Mouse (Mus musculus): ENCODE results near the gene Fbn1. TPM values are rescaled to one million over a fixed set of nuclear protein-coding genes. Genes with fewer than 3 reads are reported as not detected.

Fbn1 gene
- polyA plus RNA-seq, 1 experiment: 6.9 TPM

GRCm38 (mm10) chr2:125477367-125477766 is 30.4 kb downstream of the Fbn1 start:
- no peak for DNase-seq (ENCODE audit: low read depth)
- TF ChIP-seq CTCF (IDR thresholded peaks at IDR 0.05; ENCODE audit: borderline replicate concordance, extremely low read depth, insufficient read depth, insufficient read length) (no peak), POLR2A (IDR thresholded peaks at IDR 0.05; ENCODE audit: borderline replicate concordance, extremely low read depth, insufficient read depth, insufficient read length, poor library complexity, severe bottlenecking) (no peak)

DNA sequence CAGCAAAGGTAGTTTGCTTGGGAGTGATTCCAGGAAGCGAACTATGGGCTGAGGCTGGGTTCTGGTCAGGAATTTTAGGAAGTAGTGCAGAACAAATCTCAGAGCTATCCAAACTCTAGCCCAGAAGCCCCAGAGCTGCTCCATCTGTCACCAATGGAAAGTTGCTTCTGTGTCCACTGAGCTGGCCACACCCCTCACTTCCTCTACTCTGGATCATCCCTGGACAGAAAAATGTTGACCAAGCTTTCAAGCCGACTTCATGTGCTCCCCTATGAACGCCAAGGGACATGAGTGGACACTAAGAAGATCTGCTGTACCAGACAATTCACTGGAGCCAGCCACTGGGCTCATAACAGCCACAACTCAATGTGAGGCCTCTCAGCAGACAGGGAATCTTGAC is 31.6 kb downstream of the Fbn1 start:
- TF ChIP-seq POLR2A (IDR thresholded peaks at IDR 0.05; ENCODE audit: borderline replicate concordance, extremely low read depth, insufficient read depth, insufficient read length, poor library complexity, severe bottlenecking): no peak
- no peak for DNase-seq (ENCODE audit: low read depth)

GRCm38 (mm10) chr2:125474690-125475089 is 33.1 kb downstream of the Fbn1 start:
- DNase-seq (ENCODE audit: low read depth): no peak
- TF ChIP-seq CTCF (IDR thresholded peaks at IDR 0.05; ENCODE audit: borderline replicate concordance, extremely low read depth, insufficient read depth, insufficient read length) (no peak), POLR2A (IDR thresholded peaks at IDR 0.05; ENCODE audit: borderline replicate concordance, extremely low read depth, insufficient read depth, insufficient read length, poor library complexity, severe bottlenecking) (no peak)

DNA sequence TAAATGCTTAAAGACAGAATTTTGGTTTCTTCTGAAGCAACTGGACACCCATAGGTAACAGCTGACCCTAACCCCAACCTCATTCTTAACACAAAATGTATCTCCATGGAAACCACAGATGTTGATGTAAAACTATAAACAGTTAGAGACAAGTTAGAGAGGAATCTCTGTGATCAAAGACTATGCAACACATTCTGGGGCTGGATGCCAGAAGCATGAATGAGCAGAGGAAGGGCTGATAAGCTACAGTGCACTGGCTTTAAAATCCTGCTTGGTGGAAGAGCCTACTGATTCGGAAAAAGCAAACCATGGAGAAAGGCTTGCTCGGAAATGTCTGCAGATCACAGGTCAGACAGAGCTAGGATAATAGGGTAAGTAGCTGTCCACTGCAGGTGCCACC is 34.6 kb downstream of the Fbn1 start:
- no peak for DNase-seq (ENCODE audit: low read depth)
- TF ChIP-seq CTCF (IDR thresholded peaks at IDR 0.05; ENCODE audit: borderline replicate concordance, extremely low read depth, insufficient read depth, insufficient read length): no peak
- TF ChIP-seq POLR2A (IDR thresholded peaks at IDR 0.05; ENCODE audit: borderline replicate concordance, extremely low read depth, insufficient read depth, insufficient read length, poor library complexity, severe bottlenecking): no peak

DNA sequence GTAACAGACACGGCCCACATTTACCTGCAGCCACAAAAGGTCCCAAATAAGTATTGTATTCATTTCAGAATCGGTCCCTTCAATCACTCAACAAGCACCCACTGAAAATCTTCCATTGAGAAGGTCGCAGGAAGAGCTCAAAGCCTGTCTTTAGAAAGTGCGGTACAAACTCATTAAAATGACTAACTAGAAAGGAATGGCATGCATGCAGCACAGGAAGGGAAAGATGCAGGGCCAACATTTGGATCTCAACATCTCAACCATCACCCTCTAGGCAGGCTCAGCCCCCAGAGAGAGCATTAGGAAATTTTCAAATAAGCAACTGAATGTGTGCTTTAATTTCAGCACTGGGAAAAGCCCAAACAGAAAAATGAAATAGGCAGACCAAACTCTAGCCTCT is 36.1 kb downstream of the Fbn1 start:
- no peak for DNase-seq (ENCODE audit: low read depth)
- TF ChIP-seq CTCF (IDR thresholded peaks at IDR 0.05; ENCODE audit: borderline replicate concordance, extremely low read depth, insufficient read depth, insufficient read length): no peak
- TF ChIP-seq POLR2A (IDR thresholded peaks at IDR 0.05; ENCODE audit: borderline replicate concordance, extremely low read depth, insufficient read depth, insufficient read length, poor library complexity, severe bottlenecking): no peak

DNA sequence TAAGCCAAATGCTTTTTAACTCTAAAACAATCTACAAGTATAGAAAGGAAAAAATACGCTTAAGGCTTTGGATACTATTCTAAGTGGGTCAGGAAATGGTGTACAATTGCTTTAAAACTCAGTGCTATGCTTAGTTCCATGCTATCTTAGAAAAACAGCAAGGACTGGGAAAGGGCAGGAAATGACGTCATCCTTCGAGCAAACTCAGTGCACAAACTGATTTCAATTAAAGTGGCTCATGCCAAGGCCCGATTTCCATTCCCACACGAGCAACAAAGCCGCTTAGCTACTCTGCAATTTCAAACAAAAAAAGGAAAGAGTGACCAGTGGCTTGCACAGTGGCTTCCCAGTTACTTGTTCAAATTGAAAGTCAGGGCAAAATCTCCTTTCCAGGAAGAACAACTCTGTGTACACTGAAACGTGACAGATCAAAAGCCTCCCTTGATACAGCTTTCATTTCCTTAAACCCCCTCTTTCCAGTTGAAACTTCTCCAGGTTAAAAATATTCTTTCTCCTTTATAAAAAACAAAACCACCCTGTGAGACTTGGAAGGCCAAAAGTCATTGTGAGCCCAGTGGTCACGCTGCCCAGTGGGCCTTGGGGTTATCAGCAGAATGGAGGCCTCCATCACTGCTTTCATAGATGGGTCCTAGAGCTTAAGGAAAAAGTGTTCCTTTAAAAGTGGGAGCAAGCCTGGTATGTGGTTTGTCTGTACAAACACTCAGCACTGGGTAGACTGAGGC is 37.1 kb downstream of the Fbn1 start:
- DNase-seq (ENCODE audit: low read depth): peak; percentile 42
- TF ChIP-seq POLR2A (IDR thresholded peaks at IDR 0.05; ENCODE audit: borderline replicate concordance, extremely low read depth, insufficient read depth, insufficient read length, poor library complexity, severe bottlenecking): no peak
- TF ChIP-seq CTCF (IDR thresholded peaks at IDR 0.05; ENCODE audit: borderline replicate concordance, extremely low read depth, insufficient read depth, insufficient read length): no peak

DNA sequence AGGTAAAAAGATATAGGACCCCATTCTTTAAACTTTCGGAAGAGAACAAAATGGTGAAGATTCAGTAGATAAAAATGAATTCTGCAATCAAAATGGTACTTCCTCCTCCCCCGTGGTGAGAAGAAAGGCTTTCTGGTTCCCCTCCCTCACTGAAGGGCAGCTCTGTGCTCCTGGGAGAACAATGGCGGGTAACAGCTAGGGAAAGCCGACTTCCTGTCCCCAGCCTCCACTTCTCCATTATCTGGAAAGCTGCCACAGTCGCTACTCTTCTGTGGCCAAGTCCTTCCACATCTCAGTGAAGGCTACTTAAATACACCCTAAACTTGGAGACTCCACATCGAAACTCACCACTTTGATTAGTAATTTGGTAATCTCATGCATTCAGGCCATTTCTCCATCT is 43.8 kb downstream of the Fbn1 start:
- no peak for TF ChIP-seq POLR2A (IDR thresholded peaks at IDR 0.05; ENCODE audit: borderline replicate concordance, extremely low read depth, insufficient read depth, insufficient read length, poor library complexity, severe bottlenecking)
- no peak for DNase-seq (ENCODE audit: low read depth)

GRCm38 (mm10) chr2:125459087-125459486 is 48.7 kb downstream of the Fbn1 start:
- TF ChIP-seq CTCF (IDR thresholded peaks at IDR 0.05; ENCODE audit: borderline replicate concordance, extremely low read depth, insufficient read depth, insufficient read length) (no peak), POLR2A (IDR thresholded peaks at IDR 0.05; ENCODE audit: borderline replicate concordance, extremely low read depth, insufficient read depth, insufficient read length, poor library complexity, severe bottlenecking) (no peak)
- no peak for DNase-seq (ENCODE audit: low read depth)

GRCm38 (mm10) chr2:125456059-125456789 is 51.6 kb downstream of the Fbn1 start:
- no peak for TF ChIP-seq POLR2A (IDR thresholded peaks at IDR 0.05; ENCODE audit: borderline replicate concordance, extremely low read depth, insufficient read depth, insufficient read length, poor library complexity, severe bottlenecking)
- no peak for TF ChIP-seq CTCF (IDR thresholded peaks at IDR 0.05; ENCODE audit: borderline replicate concordance, extremely low read depth, insufficient read depth, insufficient read length)
- no peak for DNase-seq (ENCODE audit: low read depth)

DNA sequence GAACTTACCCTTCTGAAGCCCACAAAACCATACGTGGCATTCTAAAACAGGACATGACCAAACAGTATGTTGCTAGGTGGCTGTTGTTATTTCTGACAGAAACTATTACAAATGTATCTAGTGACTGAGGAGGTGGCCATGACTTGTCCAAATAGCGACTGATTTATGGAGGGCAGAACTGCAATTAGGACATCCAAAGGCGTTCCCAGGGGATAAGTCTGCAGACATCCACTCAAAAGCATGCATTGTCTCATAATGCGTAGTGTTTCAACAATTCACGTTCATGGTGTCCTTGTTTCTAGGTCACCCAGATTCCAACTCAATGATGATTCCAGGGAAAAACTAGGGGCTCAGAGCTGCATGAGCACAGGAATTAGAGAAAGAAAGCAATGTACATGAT is 53.0 kb downstream of the Fbn1 start:
- no peak for TF ChIP-seq CTCF (IDR thresholded peaks at IDR 0.05; ENCODE audit: borderline replicate concordance, extremely low read depth, insufficient read depth, insufficient read length)
- no peak for TF ChIP-seq POLR2A (IDR thresholded peaks at IDR 0.05; ENCODE audit: borderline replicate concordance, extremely low read depth, insufficient read depth, insufficient read length, poor library complexity, severe bottlenecking)
- DNase-seq (ENCODE audit: low read depth): no peak

DNA sequence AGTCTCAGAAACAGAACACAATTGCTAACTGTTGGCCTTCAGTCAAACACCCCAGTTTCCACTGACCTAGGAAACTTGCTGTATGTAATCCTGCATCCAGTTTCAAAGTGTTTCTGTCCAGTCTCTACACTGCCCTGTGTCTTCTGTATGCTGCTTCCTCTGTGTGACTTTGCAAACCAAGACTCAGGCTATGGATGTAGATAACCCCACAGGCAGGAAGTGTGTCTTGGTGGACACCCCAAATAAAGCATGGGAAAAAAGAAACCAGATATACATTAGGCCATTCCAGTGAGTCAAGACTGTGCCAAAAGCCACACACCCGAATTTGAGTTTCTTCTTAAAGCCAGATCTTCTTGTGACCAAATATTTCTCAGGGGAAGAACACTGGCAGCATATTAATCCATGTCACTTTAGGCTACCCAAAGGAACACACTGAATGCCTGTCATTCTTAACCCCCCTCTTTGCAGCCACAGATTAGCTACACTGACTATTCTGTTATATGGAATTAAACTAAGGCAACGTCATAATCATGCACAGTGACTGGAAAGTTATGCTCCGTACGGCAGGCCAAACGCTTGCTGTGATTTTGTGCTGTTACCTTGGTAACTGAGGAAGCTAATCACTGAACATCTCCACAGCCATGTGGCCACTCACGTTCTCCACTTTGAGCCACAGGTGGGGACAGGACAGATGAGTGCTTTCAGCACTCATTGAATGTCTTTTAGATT is 55.3 kb downstream of the Fbn1 start:
- no peak for TF ChIP-seq CTCF (IDR thresholded peaks at IDR 0.05; ENCODE audit: borderline replicate concordance, extremely low read depth, insufficient read depth, insufficient read length)
- TF ChIP-seq POLR2A (IDR thresholded peaks at IDR 0.05; ENCODE audit: borderline replicate concordance, extremely low read depth, insufficient read depth, insufficient read length, poor library complexity, severe bottlenecking): no peak

More for the DNA sequence above, 55.3 kb downstream of the Fbn1 start:
- DNase-seq (ENCODE audit: low read depth): peak; percentile 36

Measured in brain, embryonic 14.5 days (tissue).